Mouse (Mus musculus) heart, postnatal 4 days (tissue): Measurements from ENCODE around the gene Tap1. TPM values are rescaled to one million over a fixed set of nuclear protein-coding genes. Genes with fewer than 3 reads are reported as not detected.
"Not testable (repeated sequence)": the region's sequence is repeated elsewhere in the genome, so short reads cannot be mapped to it uniquely, and the experiment has no call there.

Experiments used
- DNase-seq: peaks from one replicate; pipeline ENCODE4 v3.0.0; 2021
- total RNA-seq, 2 experiments: library from RNA; stranded (reverse); gene quantifications; 2 replicates each; pipeline ENCODE4 v1.2.3; 2021

Gene Tap1
- 1 to 10 TPM; 4.8 to 5.4 TPM for total RNA-seq

- DNase-seq, result peak; percentile 98
Observed at GRCm38 (mm10) chr17:34187261-34187916, at the start of gene Tap1, which contains the start of gene Psmb9. Gene Tap1, plus strand, starts transcription at chr17:34187553. Gene Psmb9, minus strand, starts transcription at chr17:34187764.

DNA sequence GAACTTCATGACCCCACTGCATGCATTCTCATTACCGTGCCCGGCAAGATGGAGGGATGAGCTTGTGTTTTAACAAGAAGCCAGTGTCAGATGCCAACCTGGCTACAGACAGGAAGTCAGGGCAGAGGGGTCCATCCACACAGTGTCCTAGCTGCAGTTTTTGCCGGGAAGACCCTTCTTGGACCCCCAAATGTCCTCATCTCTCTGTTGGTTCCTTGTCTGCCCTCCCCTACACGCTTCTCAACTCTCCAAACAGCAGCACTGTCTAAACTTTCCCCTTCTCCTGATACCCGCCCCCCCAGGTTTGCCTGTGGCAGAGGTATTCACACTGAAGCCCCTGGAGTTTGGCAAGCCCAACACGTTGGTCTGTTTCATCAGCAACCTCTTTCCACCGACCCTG lies 49.8 kb upstream of the Tap1 start:
- DNase-seq, result no peak

GRCm38 (mm10) chr17:34138655-34139054 lies 48.7 kb upstream of the Tap1 start:
- no peak for DNase-seq

GRCm38 (mm10) chr17:34139416-34139815 lies 47.9 kb upstream of the Tap1 start:
- DNase-seq, result peak; percentile 44

- no peak for DNase-seq
Observed at GRCm38 (mm10) chr17:34140240-34140639, 47.1 kb upstream of the Tap1 start.

DNA sequence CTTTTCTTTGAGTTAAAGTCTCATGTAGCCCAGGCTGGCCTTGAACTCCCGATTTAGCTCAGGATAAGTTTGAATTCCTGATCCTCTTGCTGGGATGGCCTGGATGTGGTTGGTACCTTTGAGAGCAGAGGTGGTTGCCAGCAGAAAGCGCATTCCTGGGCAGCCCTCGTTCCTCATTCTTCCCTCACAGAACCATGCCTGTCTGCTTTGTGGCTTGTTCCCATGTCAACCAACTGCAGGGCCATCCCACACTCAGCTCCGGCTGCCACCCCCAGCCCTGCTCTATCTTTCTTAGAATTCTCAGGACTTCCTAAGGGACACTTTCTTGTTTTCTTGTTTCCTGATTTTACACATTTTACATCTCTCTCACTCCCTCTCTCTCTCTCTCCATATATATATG lies 45.9 kb upstream of the Tap1 start:
- DNase-seq, result no peak

- no peak for DNase-seq
Observed at GRCm38 (mm10) chr17:34142456-34143010, 44.8 kb upstream of the Tap1 start.

- DNase-seq, result peak; percentile 70
Observed at GRCm38 (mm10) chr17:34143033-34143432, 44.3 kb upstream of the Tap1 start, which contains the start of gene H2-DMb2. Gene H2-DMb2, plus strand, starts transcription at chr17:34143307.

DNA sequence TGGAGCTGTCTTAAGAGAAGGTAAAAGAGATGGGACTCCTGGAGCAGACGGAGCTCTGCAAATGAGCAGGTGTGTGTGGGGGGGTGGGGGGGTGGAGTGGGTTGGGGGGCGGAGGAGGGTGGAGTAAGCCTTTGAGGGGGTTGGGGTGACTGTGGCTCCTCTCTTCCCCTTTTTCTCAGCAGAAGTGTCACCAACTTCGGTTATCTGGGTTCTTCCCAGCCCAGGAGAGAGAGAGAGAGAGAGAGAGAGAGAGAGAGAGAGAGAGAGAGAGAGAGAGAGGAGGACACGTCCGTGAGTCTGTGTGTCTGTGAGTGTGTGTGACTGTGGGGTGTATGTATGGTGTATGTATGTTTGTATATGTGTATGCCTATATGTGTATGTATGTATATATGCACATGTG lies 43.9 kb upstream of the Tap1 start:
- DNase-seq, result no peak

- not testable (repeated sequence) for DNase-seq
Observed at GRCm38 (mm10) chr17:34144221-34144620, 43.1 kb upstream of the Tap1 start.

DNA sequence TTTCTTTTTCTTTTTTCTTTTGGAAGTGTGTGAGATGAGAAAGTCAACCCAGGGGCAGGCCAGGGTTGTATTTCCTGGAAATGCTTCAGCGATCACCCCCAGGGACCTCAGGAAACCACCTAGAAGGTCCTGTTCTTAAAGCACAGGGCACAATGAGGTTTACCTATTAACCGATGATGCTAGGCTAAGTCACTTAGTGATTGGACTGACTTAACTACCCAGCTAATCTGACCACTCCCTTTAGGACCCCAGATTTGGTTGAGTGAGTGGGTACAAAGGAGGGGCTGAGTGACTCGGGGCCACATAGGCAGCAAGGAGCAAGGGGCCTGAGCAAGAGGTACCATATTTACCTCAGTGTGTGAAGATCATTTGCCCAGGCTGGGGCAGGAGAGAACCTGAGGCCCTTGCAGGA lies 42.4 kb upstream of the Tap1 start:
- DNase-seq, result no peak

GRCm38 (mm10) chr17:34152923-34153322 lies 34.4 kb upstream of the Tap1 start, which contains the start of gene H2-DMb1:
Gene H2-DMb1, plus strand, starts transcription at chr17:34153072.
- peak; percentile 68 for DNase-seq

GRCm38 (mm10) chr17:34155534-34155933 lies 31.8 kb upstream of the Tap1 start:
- no peak for DNase-seq

- no peak for DNase-seq
Observed at GRCm38 (mm10) chr17:34164202-34164895, 23.0 kb upstream of the Tap1 start.

DNA sequence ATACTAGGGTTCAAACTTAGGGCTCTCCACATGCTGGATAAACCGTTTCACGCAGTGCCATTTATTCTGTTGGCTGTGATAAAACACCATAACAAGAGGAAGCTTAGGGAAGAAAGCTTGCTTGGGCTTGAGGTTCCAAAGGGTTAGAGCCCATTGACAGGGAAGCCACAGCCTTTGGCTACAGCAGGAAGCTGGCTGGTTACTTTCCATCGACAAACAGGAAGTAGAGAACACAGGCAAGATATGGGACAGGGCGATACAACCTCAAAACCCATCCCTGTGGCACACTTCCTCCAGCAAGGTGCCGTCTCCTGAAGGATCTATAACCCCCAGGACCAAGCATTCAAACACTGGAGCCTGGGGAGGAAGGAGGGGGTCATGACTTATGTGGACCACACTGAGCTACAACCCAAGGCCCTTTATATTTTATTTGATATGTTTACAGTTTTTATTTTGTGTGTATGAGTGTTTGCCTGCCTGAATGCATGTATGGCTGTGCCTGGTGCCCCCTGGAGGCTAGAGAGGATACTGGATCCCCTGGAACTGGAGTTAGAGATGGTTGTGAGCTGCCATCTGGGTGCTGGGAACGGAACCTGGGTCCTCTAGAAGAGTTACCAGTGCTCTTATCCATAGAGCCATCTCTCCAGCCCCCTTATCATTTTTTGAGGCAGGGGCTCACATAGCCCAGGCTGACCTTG lies 22.2 kb upstream of the Tap1 start:
- no peak for DNase-seq

- DNase-seq, result peak; percentile 62
Observed at GRCm38 (mm10) chr17:34169279-34169678, 18.1 kb upstream of the Tap1 start.

GRCm38 (mm10) chr17:34170487-34170876 lies 16.9 kb upstream of the Tap1 start:
- DNase-seq, result no peak

DNA sequence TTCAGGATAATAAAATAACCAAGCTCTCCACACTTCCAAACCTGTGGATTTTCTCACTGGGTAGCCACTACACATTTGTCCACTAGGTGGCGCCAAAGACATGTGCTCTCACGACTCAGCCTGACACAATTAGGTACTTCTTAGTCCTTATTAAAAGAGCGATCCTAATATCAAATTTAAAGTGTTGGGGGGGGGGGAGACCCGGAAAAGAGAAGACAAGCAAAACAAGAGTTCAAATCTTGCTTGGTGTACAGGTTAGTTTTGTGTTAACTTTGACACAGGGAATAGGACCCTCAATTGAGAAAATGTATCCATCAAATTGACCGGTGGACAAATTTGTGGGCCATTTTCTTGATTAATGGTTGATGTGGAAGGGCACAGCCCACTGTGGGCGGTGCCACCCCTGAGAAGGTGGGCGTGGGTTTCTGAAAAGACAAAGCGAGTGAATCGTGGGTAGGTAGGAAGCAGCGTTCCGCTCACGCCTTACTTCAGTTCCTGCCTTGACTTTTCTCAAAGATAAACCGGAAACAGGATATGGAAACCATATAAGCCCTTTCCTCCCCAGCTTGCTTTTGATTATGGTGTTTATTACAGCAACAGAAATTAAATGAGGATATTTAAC lies 16.4 kb upstream of the Tap1 start:
- peak; percentile 88 for DNase-seq

DNA sequence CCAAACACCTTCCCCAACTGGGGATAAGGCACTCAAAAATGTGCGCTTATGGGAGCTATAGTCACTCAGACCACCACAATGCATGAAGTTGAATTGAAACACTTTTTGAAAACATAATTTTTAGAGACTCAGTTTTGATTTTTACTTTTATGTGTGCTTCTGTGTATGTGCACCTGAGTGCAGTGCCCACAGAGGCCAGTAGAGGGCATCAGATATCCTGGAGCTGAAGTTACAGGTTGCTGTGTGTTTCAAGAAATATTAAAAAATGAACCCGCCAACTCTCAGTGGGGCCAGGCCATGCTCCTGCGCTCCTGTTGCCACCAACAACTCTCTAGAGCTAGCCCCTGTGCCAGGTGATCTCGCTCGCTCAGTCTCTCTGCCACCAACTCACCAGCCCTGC lies 14.8 kb upstream of the Tap1 start:
- no peak for DNase-seq

DNA sequence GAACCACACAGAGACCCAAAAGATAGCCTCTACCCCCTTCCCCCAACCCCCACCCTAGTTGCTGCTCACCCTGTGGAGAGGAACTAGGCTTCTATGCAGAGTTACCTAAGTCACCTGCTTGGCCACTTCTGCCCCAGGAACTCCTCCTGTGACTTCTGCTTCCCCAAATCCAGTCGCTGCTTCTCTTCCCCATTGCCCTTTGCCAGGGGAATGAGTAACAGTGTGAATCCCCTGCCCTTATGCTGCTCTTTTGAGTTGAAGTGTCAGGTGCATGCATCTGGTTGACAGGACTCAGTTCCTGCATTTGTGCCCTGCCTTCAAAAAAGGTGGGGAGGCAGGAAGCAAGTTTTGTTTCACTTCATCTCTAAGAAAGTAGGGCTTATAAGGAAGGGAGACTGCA lies 13.3 kb upstream of the Tap1 start:
- no peak for DNase-seq

DNA sequence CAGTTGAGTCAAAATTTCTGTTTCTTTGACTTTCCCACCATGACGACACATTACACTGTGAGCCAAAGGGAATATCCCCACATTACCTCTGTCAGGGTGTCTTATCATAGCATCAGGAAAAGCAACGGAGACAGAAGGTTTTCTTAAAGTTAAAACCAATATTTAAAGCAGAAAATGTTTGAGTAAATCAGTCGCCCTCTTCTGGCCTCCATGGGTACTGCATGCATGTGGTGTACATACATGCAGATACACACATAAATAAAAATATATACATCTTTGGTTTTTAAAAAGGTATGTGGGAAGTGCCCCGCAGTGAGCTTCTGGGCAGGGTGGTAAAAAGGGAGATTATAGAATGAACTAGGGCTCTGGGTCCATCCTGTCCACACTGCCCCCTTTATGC lies 10.2 kb upstream of the Tap1 start:
- DNase-seq, result no peak

- DNase-seq, result no peak
Observed at GRCm38 (mm10) chr17:34179019-34179418, 8.3 kb upstream of the Tap1 start.
